Mouse (Mus musculus) midbrain, embryonic 12.5 days (tissue): ENCODE results near the gene Rcc2. TPM values are rescaled to one million over a fixed set of nuclear protein-coding genes. Genes with fewer than 3 reads are reported as not detected.

Source experiments
- microRNA-seq: library from miRNA; unstranded; fragments of <30 nt; microRNA quantifications from one replicate; pipeline ENCODE4, GENCODE M21; 2017
- polyA plus RNA-seq: library from polyadenylated mRNA; unstranded; fragments of >200 nt; fragmentation: Nextera tagmentation; extraction: Ambion mirVana; gene quantifications from 2 replicates; pipeline ENCODE4 v1.2.1, GENCODE M21; 2016

Rcc2 gene
- polyA plus RNA-seq, 1 experiment from 2014 or later = 72.2 TPM

Small RNA genes within 50 kb of the gene (microRNA-seq; reads per million reads assigned to microRNA genes)
- not detected for gene Gm23045
- not detected for gene Gm25951

Other genes starting within 250 kb of the Rcc2 start
- 34.2 and 36.5 TPM in 2 replicates for gene Arhgef10l, start 34.5 kb upstream of the Rcc2 start, polyA plus RNA-seq
- not detected in 2 replicates for gene Padi6, start 42.1 kb downstream of the Rcc2 start, polyA plus RNA-seq
- 0.10 and 0.47 TPM in 2 replicates for gene Padi4, start 73.7 kb downstream of the Rcc2 start, polyA plus RNA-seq
- gene Padi3, start 110.1 kb downstream of the Rcc2 start, polyA plus RNA-seq = 0.05 TPM in 1 of 2 replicates, not detected in the other
- 0.06 TPM in 1 of 2 replicates, not detected in the other for gene Padi1, start 145.2 kb downstream of the Rcc2 start, polyA plus RNA-seq
- gene Padi2, start 205.8 kb downstream of the Rcc2 start, polyA plus RNA-seq = 0.39 and 0.89 TPM in 2 replicates